Mouse (Mus musculus): ENCODE results near the gene Ppt2. TPM values are rescaled to one million over a fixed set of nuclear protein-coding genes. Genes with fewer than 3 reads are reported as not detected.

The Ppt2 gene
- polyA plus RNA-seq, 1 experiment from 2014 or later, result 19.3 TPM

GRCm38 (mm10) chr17:34662978-34663377 lies 34.7 kb upstream of the Ppt2 start:
- H3K4me3 ChIP-seq (ENCODE audit: low read depth, low read length), result no peak overlapping the region
- no peaks in the 10 kb centered on the region for H3K36me3 ChIP-seq (replicated peaks; ENCODE audit: insufficient read depth, low read length)
- no peak for ATAC-seq
- no peaks in the 10 kb centered on the region for H3K9me3 ChIP-seq (ENCODE audit: low read length)
- H3K27ac ChIP-seq (ENCODE audit: low read depth), result no peak overlapping the region
- H3K4me1 ChIP-seq (ENCODE audit: insufficient read depth), result no peaks in the 10 kb centered on the region
- TF ChIP-seq CTCF (IDR thresholded peaks at IDR 0.05; ENCODE audit: low read depth), result no peak
- no peak for TF ChIP-seq EP300 (IDR thresholded peaks at IDR 0.05; ENCODE audit: low read depth)
- WGBS (ENCODE audit: insufficient replicate concordance), result 71% methylated on average over 8 of the region's 8 CpGs
- no peak overlapping the region for H3K4me2 ChIP-seq (ENCODE audit: low read depth, low read length)
- peaks cover 29% of the 10 kb centered on the region for H3K27me3 ChIP-seq (ENCODE audit: insufficient read depth, low read length)
- H3K9ac ChIP-seq (replicated peaks), result no peak overlapping the region
- no peak for DNase-seq

- H3K4me2 ChIP-seq (ENCODE audit: low read depth, low read length), result no peak overlapping the region
- H3K4me1 ChIP-seq (ENCODE audit: insufficient read depth), result no peaks in the 10 kb centered on the region
- WGBS (ENCODE audit: insufficient replicate concordance), result 70% methylated on average over 1 of the region's 1 CpGs
- H3K9ac ChIP-seq (replicated peaks), result no peak overlapping the region
- H3K27me3 ChIP-seq (ENCODE audit: insufficient read depth, low read length), result peaks cover 30% of the 10 kb centered on the region
- no peak overlapping the region for H3K4me3 ChIP-seq (ENCODE audit: low read depth, low read length)
- DNase-seq (no peak), ATAC-seq (no peak)
- no peaks in the 10 kb centered on the region for H3K36me3 ChIP-seq (replicated peaks; ENCODE audit: insufficient read depth, low read length)
- no peak overlapping the region for H3K27ac ChIP-seq (ENCODE audit: low read depth)
- H3K9me3 ChIP-seq (ENCODE audit: low read length), result no peaks in the 10 kb centered on the region
- TF ChIP-seq CTCF (IDR thresholded peaks at IDR 0.05; ENCODE audit: low read depth) (no peak), EP300 (IDR thresholded peaks at IDR 0.05; ENCODE audit: low read depth) (no peak)
Observed at GRCm38 (mm10) chr17:34662468-34662867, 34.2 kb upstream of the Ppt2 start.

- Histone ChIP-seq H3K27ac (ENCODE audit: low read depth) (0 out of 2 replicates have a peak overlapping the region, but pooled peaks have one; percentile 12), H3K4me3 (ENCODE audit: low read depth, low read length) (no peak overlapping the region), H3K27me3 (ENCODE audit: insufficient read depth, low read length) (peaks cover 32% of the 10 kb centered on the region), H3K9me3 (ENCODE audit: low read length) (no peaks in the 10 kb centered on the region), H3K4me2 (ENCODE audit: low read depth, low read length) (peak overlapping the region; percentile 11; the same call in 1 of the 2 replicates), H3K4me1 (ENCODE audit: insufficient read depth) (peaks cover under 1% of the 10 kb centered on the region; the same call in 1 of the 2 replicates), H3K9ac (replicated peaks) (no peak overlapping the region; the same call in 1 of the 2 replicates), H3K36me3 (replicated peaks; ENCODE audit: insufficient read depth, low read length) (no peaks in the 10 kb centered on the region)
- WGBS (ENCODE audit: insufficient replicate concordance), result 6% methylated on average over 18 of the region's 19 CpGs
- DNase-seq (no peak), ATAC-seq (peak; percentile 63)
- TF ChIP-seq EP300 (IDR thresholded peaks at IDR 0.05; ENCODE audit: low read depth), result 0 out of 2 replicates have a peak, but pooled peaks have one; percentile 9
- TF ChIP-seq CTCF (IDR thresholded peaks at IDR 0.05; ENCODE audit: low read depth), result no peak
Observed at GRCm38 (mm10) chr17:34661121-34661591, 32.8 kb upstream of the Ppt2 start.

GRCm38 (mm10) chr17:34660259-34660820 lies 32.0 kb upstream of the Ppt2 start:
- WGBS (ENCODE audit: insufficient replicate concordance), result 39% methylated on average over 11 of the region's 11 CpGs
- Histone ChIP-seq H3K9me3 (ENCODE audit: low read length) (no peaks in the 10 kb centered on the region), H3K36me3 (replicated peaks; ENCODE audit: insufficient read depth, low read length) (no peaks in the 10 kb centered on the region), H3K4me3 (ENCODE audit: low read depth, low read length) (no peak overlapping the region), H3K27me3 (ENCODE audit: insufficient read depth, low read length) (peaks cover 32% of the 10 kb centered on the region), H3K4me2 (ENCODE audit: low read depth, low read length) (no peak overlapping the region), H3K4me1 (ENCODE audit: insufficient read depth) (peaks cover 3% of the 10 kb centered on the region), H3K9ac (replicated peaks) (no peak overlapping the region), H3K27ac (ENCODE audit: low read depth) (0 out of 2 replicates have a peak overlapping the region, but pooled peaks have one; percentile 16)
- TF ChIP-seq EP300 (IDR thresholded peaks at IDR 0.05; ENCODE audit: low read depth) (no peak), CTCF (IDR thresholded peaks at IDR 0.05; ENCODE audit: low read depth) (no peak)
- ATAC-seq, result no peak
- no peak for DNase-seq

- Histone ChIP-seq H3K36me3 (replicated peaks; ENCODE audit: insufficient read depth, low read length) (no peaks in the 10 kb centered on the region), H3K9me3 (ENCODE audit: low read length) (no peaks in the 10 kb centered on the region), H3K27me3 (ENCODE audit: insufficient read depth, low read length) (peaks cover 32% of the 10 kb centered on the region), H3K27ac (ENCODE audit: low read depth) (no peak overlapping the region), H3K9ac (replicated peaks) (no peak overlapping the region), H3K4me1 (ENCODE audit: insufficient read depth) (peaks cover 6% of the 10 kb centered on the region), H3K4me3 (ENCODE audit: low read depth, low read length) (no peak overlapping the region), H3K4me2 (ENCODE audit: low read depth, low read length) (no peak overlapping the region)
- ATAC-seq, result no peak
- TF ChIP-seq EP300 (IDR thresholded peaks at IDR 0.05; ENCODE audit: low read depth) (no peak), CTCF (IDR thresholded peaks at IDR 0.05; ENCODE audit: low read depth) (no peak)
- no peak for DNase-seq
- WGBS (ENCODE audit: insufficient replicate concordance), result 62% methylated on average over 3 of the region's 3 CpGs
Observed at GRCm38 (mm10) chr17:34659897-34660214, 31.5 kb upstream of the Ppt2 start.

GRCm38 (mm10) chr17:34659181-34659896 lies 31.0 kb upstream of the Ppt2 start:
- no peak for TF ChIP-seq EP300 (IDR thresholded peaks at IDR 0.05; ENCODE audit: low read depth)
- no peak for TF ChIP-seq CTCF (IDR thresholded peaks at IDR 0.05; ENCODE audit: low read depth)
- no peak overlapping the region for H3K27ac ChIP-seq (ENCODE audit: low read depth)
- H3K9ac ChIP-seq (replicated peaks), result no peak overlapping the region
- peaks cover 6% of the 10 kb centered on the region for H3K4me1 ChIP-seq (ENCODE audit: insufficient read depth)
- H3K4me2 ChIP-seq (ENCODE audit: low read depth, low read length), result no peak overlapping the region
- 43% methylated on average over 12 of the region's 12 CpGs for WGBS (ENCODE audit: insufficient replicate concordance)
- no peak for ATAC-seq
- peaks cover 32% of the 10 kb centered on the region for H3K27me3 ChIP-seq (ENCODE audit: insufficient read depth, low read length)
- peaks cover 2% of the 10 kb centered on the region; the same call in 1 of the 2 replicates for H3K36me3 ChIP-seq (replicated peaks; ENCODE audit: insufficient read depth, low read length)
- H3K4me3 ChIP-seq (ENCODE audit: low read depth, low read length), result no peak overlapping the region
- no peak for DNase-seq
- no peaks in the 10 kb centered on the region for H3K9me3 ChIP-seq (ENCODE audit: low read length)
